ENCODE assay signal across 8 mouse cellular contexts in the genomic region with DNA sequence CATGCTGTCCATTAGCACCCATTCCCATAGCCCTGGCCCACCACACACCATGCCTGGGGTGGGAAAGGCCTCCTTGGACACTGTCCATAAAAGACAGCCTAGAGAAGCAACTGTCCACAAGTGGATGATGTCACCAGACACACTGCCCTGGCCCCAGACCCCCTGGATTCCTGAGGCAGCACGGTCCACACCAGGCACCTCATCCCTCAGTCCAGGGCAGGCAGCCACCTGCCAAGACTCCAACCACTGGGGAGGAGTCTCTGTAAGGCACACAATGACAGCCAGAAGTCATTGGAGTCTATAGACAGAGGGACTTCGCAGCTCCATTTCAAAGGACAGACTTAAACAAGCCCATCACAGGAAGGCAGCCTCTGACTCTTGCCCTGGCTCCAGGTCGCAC. TPM values are rescaled to one million over a fixed set of nuclear protein-coding genes. Genes with fewer than 3 reads are reported as not detected.
DNase-seq lines count a peak whose midpoint lies in the region; ATAC-seq lines count a peak whose summit lies in the region.

No protein-coding gene starts in this region.

- H3K4me1 ChIP-seq in heart, embryonic 14.5 days (ENCODE audit: control insufficient read depth in 2 of 2, insufficient read depth in 2 of 2, low read length in 2 of 2): peaks cover 17 to 27% of the 10 kb centered on the region in 2 experiments

- H3K4me3 ChIP-seq in heart, embryonic 14.5 days (ENCODE audit: control insufficient read depth in 1 of 2, insufficient read depth in 1 of 2, low read depth in 1 of 2, low read length in 2 of 2): peak overlapping the region; percentile 93 to 97; a peak in 2 of 4 replicates

- WGBS in heart, embryonic 14.5 days: 60% methylated on average over 3 of the region's 3 CpGs

- H3K27ac ChIP-seq in heart, embryonic 14.5 days (replicated peaks in 1 of 2; ENCODE audit: control insufficient read depth in 1 of 2, insufficient read depth in 1 of 2, low read depth in 2 of 2, low read length in 2 of 2): no peak overlapping the region

- no peaks in the 10 kb centered on the region for H3K9me3 ChIP-seq in heart, embryonic 14.5 days (ENCODE audit: control insufficient read depth, low read length)

- peak overlapping the region; percentile 3; the same call in 1 of the 2 replicates for H3K9ac ChIP-seq in heart, embryonic 14.5 days (ENCODE audit: low read length)

- no peak; the same call in 1 of the 2 replicates for ATAC-seq in heart, embryonic 14.5 days (ENCODE audit: insufficient number of reproducible peaks, insufficient read depth, low FRiP score, low read depth)

- H3K27me3 ChIP-seq in heart, embryonic 14.5 days (ENCODE audit: control insufficient read depth, insufficient read depth, low read length): no peaks in the 10 kb centered on the region; the same call in 1 of the 2 replicates

- DNase-seq in heart, adult 18-20 months: no peak
- peak; percentile 24 for DNase-seq in thymus, postnatal 0 days (ENCODE audit: low spot score)
- DNase-seq in thymus, postnatal 14 days: no peak
- peak; percentile 35 for DNase-seq in kidney, postnatal 10 days
- DNase-seq in urinary bladder, adult 2 months (ENCODE audit: low spot score): no peak
- no peak for DNase-seq in right cerebral cortex, adult 18-20 months
- DNase-seq in layer of hippocampus, postnatal 10 days (ENCODE audit: low spot score in 2 of 2): no peak

- no peaks in the 10 kb centered on the region for H3K36me3 ChIP-seq in heart, embryonic 14.5 days (ENCODE audit: control insufficient read depth, insufficient read depth, low read length)

- peak overlapping the region; percentile 86 for H3K4me2 ChIP-seq in heart, embryonic 14.5 days (ENCODE audit: low read length)

RNA-seq across cellular contexts. Expression of a gene that starts 1.9 kb away (rescaled TPM):
- 17.4 and 21.1 TPM in 2 replicates for polyA plus RNA-seq in heart, embryonic 14.5 days (2014; fragmentation: Nextera tagmentation; extraction: Ambion mirVana)
- total RNA-seq in heart, adult 18-20 months (2021): 10 to 100 TPM; 57.5 to 67.5 TPM
- polyA plus RNA-seq in thymus, postnatal 0 days (2015; fragmentation: Nextera tagmentation; extraction: Ambion mirVana): 55.9 and 58.5 TPM in 2 replicates
- polyA plus RNA-seq in urinary bladder, adult 2 months (2012; rRNA removed): 6.1 and 8.1 TPM in 2 replicates
- total RNA-seq in layer of hippocampus, postnatal 10 days (2021): 10 to 100 TPM; 85.2 to 96.2 TPM

RNA-seq across cellular contexts. Expression of a gene that starts 54.9 kb away (rescaled TPM):
- polyA plus RNA-seq in heart, embryonic 14.5 days (2014; fragmentation: Nextera tagmentation; extraction: Ambion mirVana): 41.4 and 41.6 TPM in 2 replicates
- total RNA-seq in heart, adult 18-20 months (2021): 10 to 100 TPM; 11.7 to 13.8 TPM
- polyA plus RNA-seq in thymus, postnatal 0 days (2015; fragmentation: Nextera tagmentation; extraction: Ambion mirVana): 14.2 and 16.1 TPM in 2 replicates
- 68.6 and 122 TPM in 2 replicates for polyA plus RNA-seq in urinary bladder, adult 2 months (2012; rRNA removed)
- 10 to 100 TPM; 22.0 to 23.1 TPM for total RNA-seq in layer of hippocampus, postnatal 10 days (2021)

Comparison
In these comparisons a context has a peak if more than half of its experiments do, and no peak if none do; other contexts are left out.
1. DNase-seq: peak in thymus, postnatal 0 days (single experiment) and kidney, postnatal 10 days (single experiment); none in heart, adult 18-20 months (0 of 2), thymus, postnatal 14 days (single experiment), urinary bladder, adult 2 months (single experiment), right cerebral cortex, adult 18-20 months (single experiment) and layer of hippocampus, postnatal 10 days (0 of 2).